Mouse (Mus musculus) liver, adult (tissue): ENCODE measurements around the gene Meox2.

ENCODE experiments used
- GATA4 ChIP-seq: IDR thresholded peaks from 2 replicates; pipeline ENCODE4 v1.6.1; 2014; ENCODE audit warnings: mild to moderate bottlenecking, low read length; ENCODE audit not compliant: insufficient replicate concordance

Gene Meox2

DNA sequence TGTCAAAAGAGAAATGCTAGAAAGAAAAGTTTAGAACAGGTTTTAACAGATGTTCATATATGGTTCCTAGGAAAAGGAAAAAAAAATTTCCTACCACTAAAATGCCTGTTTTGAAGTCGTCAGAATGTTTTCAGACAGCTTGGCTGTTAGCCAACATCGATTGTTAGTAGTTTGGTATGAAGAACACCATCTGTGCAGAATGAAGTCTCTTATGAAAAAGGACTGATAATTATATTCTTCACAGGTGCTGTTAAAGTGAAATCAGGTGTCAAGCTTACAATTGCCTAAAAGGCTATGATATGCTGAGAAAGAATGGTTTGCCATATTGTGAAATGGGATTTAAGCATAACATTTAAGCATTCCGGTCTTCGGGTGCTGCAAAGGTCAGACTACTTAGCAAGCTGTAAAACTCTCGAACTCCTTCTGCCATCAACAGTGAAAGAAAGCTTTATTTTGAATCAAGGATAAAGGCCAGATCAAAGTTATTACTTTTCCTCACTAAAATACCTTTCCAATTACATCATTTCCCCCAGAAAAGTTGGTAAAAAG lies 80.7 kb downstream of the Meox2 start:
- TF ChIP-seq GATA4 = no peak
